Mouse (Mus musculus): ENCODE data around the gene Slc8a1.

DNA sequence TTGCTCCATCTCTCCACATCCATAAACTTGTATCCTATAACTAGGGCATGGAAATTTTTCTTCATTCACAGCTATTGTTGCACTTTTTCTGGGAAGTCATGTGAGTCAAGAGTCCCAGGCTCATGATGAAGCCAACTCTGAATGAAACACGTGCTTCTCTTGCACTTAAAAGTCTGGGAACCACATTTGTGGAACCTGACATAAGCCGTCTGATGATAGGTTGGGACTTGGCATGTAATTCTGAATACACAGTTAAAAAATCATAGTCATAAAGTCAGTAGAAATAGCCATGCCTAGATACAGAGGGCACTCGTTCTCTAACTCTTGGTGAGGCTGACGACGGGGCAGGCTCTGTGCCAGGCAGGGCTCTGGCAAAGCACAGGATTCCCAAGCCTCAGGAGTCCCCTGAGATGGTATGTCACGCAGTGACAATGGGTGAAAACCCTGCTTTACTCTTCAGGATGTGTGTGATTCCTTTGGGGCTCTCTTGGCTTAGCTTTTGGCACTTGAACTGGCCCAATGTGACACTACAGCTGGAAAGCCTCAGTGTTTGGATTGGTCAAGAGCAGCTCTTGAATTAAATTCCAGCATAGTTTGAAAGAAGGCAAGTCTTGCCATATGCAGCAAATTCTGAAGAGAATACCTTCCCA, 245.8 kb downstream of the Slc8a1 start:
- no peak for TF ChIP-seq CTCF (IDR thresholded peaks at IDR 0.05; ENCODE audit: low read depth)
- no peak for TF ChIP-seq EP300 (IDR thresholded peaks at IDR 0.05; ENCODE audit: low read depth)
